Mouse (Mus musculus): ENCODE data around the gene Mink1.
"Not testable (repeated sequence)": the region's sequence is repeated elsewhere in the genome, so short reads cannot be mapped to it uniquely, and the experiment has no call there.

The Mink1 gene

GRCm38 (mm10) chr11:70551526-70551925 is 11.2 kb upstream of the Mink1 start:
- in situ Hi-C loops (cut with MboI, MseI), result loop anchor here in 1 of 2 experiments (10.0 kb wide), 1 partner anchor 1653 kb away; the partner anchor contains the start of genes 4933427D14Rik, Gm43951 and Txndc17

- in situ Hi-C loops (cut with MboI, MseI), result loop anchor here in 1 of 2 experiments (10.0 kb wide), 1 partner anchor 1651 kb away; the partner anchor contains the start of genes 4933427D14Rik, Gm43951 and Txndc17
These were observed 8.7 kb upstream of the Mink1 start for GRCm38 (mm10) chr11:70553940-70554339.

GRCm38 (mm10) chr11:70557545-70557944 is 5.1 kb upstream of the Mink1 start:
- in situ Hi-C loops (cut with MboI, MseI), result loop anchor here in 1 of 2 experiments (10.0 kb wide), 1 partner anchor 1647 kb away; the partner anchor contains the start of genes 4933427D14Rik, Gm43951 and Txndc17

- in situ Hi-C loops (cut with MboI, MseI), result no loop called here
These were observed 769 bp upstream of the Mink1 start for GRCm38 (mm10) chr11:70561937-70562286.

GRCm38 (mm10) chr11:70562995-70563469 is 351 bp downstream of the Mink1 start:
- in situ Hi-C loops (cut with MboI, MseI), result no loop called here

GRCm38 (mm10) chr11:70563470-70564275 is 992 bp downstream of the Mink1 start:
- in situ Hi-C loops (cut with MboI, MseI), result no loop called here

GRCm38 (mm10) chr11:70564276-70564873 is 1.7 kb downstream of the Mink1 start:
- in situ Hi-C loops (cut with MboI, MseI), result no loop called here

- in situ Hi-C loops (cut with MboI, MseI), result no loop called here
These were observed 3.9 kb downstream of the Mink1 start for GRCm38 (mm10) chr11:70566586-70566985.

GRCm38 (mm10) chr11:70570614-70571013 is 7.9 kb downstream of the Mink1 start:
- in situ Hi-C loops (cut with MboI, MseI), result not testable (repeated sequence)

GRCm38 (mm10) chr11:70571641-70572040 is 9.0 kb downstream of the Mink1 start:
- in situ Hi-C loops (cut with MboI, MseI), result no loop called here

- in situ Hi-C loops (cut with MboI, MseI), result no loop called here
These were observed 9.7 kb downstream of the Mink1 start for GRCm38 (mm10) chr11:70572348-70572902.

- in situ Hi-C loops (cut with MboI, MseI), result no loop called here
These were observed 11.2 kb downstream of the Mink1 start for GRCm38 (mm10) chr11:70573872-70574271.

- in situ Hi-C loops (cut with MboI, MseI), result no loop called here
These were observed 14.5 kb downstream of the Mink1 start for GRCm38 (mm10) chr11:70577201-70577600.

- in situ Hi-C loops (cut with MboI, MseI), result no loop called here
These were observed 16.3 kb downstream of the Mink1 start for GRCm38 (mm10) chr11:70578962-70579361.

GRCm38 (mm10) chr11:70579710-70580357 is 17.2 kb downstream of the Mink1 start:
- in situ Hi-C loops (cut with MboI, MseI), result no loop called here

- in situ Hi-C loops (cut with MboI, MseI), result no loop called here
These were observed 17.7 kb downstream of the Mink1 start for GRCm38 (mm10) chr11:70580358-70580720.

GRCm38 (mm10) chr11:70580921-70581320 is 18.2 kb downstream of the Mink1 start:
- in situ Hi-C loops (cut with MboI, MseI), result no loop called here

- in situ Hi-C loops (cut with MboI, MseI), result no loop called here
These were observed 19.5 kb downstream of the Mink1 start for GRCm38 (mm10) chr11:70582196-70582595.

GRCm38 (mm10) chr11:70583022-70583714 is 20.5 kb downstream of the Mink1 start:
- in situ Hi-C loops (cut with MboI, MseI), result no loop called here

GRCm38 (mm10) chr11:70583775-70584174 is 21.1 kb downstream of the Mink1 start:
- in situ Hi-C loops (cut with MboI, MseI), result no loop called here

- in situ Hi-C loops (cut with MboI, MseI), result no loop called here
These were observed 22.8 kb downstream of the Mink1 start for GRCm38 (mm10) chr11:70585457-70585856.
